Mouse (Mus musculus): ENCODE results near the gene Srsf11. TPM values are rescaled to one million over a fixed set of nuclear protein-coding genes. Genes with fewer than 3 reads are reported as not detected.

The Srsf11 gene
- polyA plus RNA-seq, 3 experiments from 2014 or later, result 125 to 187 (median 148) TPM

GRCm38 (mm10) chr3:157973236-157973635 lies 63.2 kb downstream of the Srsf11 start:
- no peak for ATAC-seq

- no peak for ATAC-seq
Measured at GRCm38 (mm10) chr3:157971151-157971550, 65.3 kb downstream of the Srsf11 start.

Other genes starting within 250 kb of the Srsf11 start
- not detected for gene Cth, start 111.6 kb downstream of the Srsf11 start, polyA plus RNA-seq (2017; shearing (Covaris generic))
- gene Ankrd13c, start 89.4 kb downstream of the Srsf11 start, polyA plus RNA-seq (2017; shearing (Covaris generic)), result 10 to 100 TPM; 23.8 to 51.0 (median 35.5) TPM
- gene Lrrc40, start within 50 bp of the Srsf11 start, polyA plus RNA-seq (2017; shearing (Covaris generic)), result 10 to 100 TPM; 29.9 to 47.4 (median 30.4) TPM